Mouse (Mus musculus) kidney, adult 2 months (tissue): ENCODE data around the gene Wdr62. TPM values are rescaled to one million over a fixed set of nuclear protein-coding genes. Genes with fewer than 3 reads are reported as not detected.
A peak's percentile ranks its signal among the peaks of the same experiment; 100 is the strongest.

Experiments used
- DNase-seq: peaks from one replicate; pipeline ENCODE4 v3.0.0; 2021
- H3K27ac ChIP-seq: fragments of 200-500 bp; 2 replicates; pipeline ENCODE4 v1.5.1; 2012; ENCODE audit warnings: low read depth, low read length, control low read depth, inconsistent platforms; ENCODE audit not compliant: insufficient read depth
- H3K27me3 ChIP-seq: fragments of 200-500 bp; replicated peaks from 2 replicates; pipeline ENCODE4 v1.6.1; 2012; ENCODE audit warnings: mild to moderate bottlenecking, moderate library complexity, low read length, inconsistent platforms; ENCODE audit not compliant: control insufficient read depth, insufficient read depth
- H3K36me3 ChIP-seq: fragments of 200-500 bp; 2 replicates; pipeline ENCODE4 v1.6.1; 2012; ENCODE audit warnings: mild to moderate bottlenecking, moderate library complexity, low read length, inconsistent platforms; ENCODE audit not compliant: control insufficient read depth, insufficient read depth
- H3K4me1 ChIP-seq: fragments of 200-500 bp; 2 replicates; pipeline ENCODE4 v1.6.1; 2011; ENCODE audit warnings: low read length; ENCODE audit not compliant: control insufficient read depth, insufficient read depth
- H3K4me3 ChIP-seq: fragments of 200-500 bp; 2 replicates; pipeline ENCODE4 v1.5.1; 2011; ENCODE audit warnings: mild to moderate bottlenecking, low read depth, low read length, control low read depth; ENCODE audit not compliant: insufficient read depth
- CTCF ChIP-seq: fragments of 200-500 bp; conservative IDR thresholded peaks from 2 replicates; pipeline ENCODE4 v1.5.1; 2011; ENCODE audit warnings: low read depth, mild to moderate bottlenecking, control low read depth, low read length, moderate library complexity, mixed read lengths; ENCODE audit not compliant: insufficient read depth, insufficient read length
- POLR2A ChIP-seq: fragments of 200-500 bp; IDR thresholded peaks from one replicate; pipeline ENCODE4 v1.6.1; 2011; ENCODE audit warnings: low read depth, low read length, control low read depth
- WGBS: fragments of 180-500 bp; shearing (Covaris S2); methylation state at CpG from one replicate; pipeline ENCODE4 v1.1.7; 2018; 5-methylcytosine and 5-hydroxymethylcytosine counted together
- polyA plus RNA-seq: library from polyadenylated mRNA; depleted of rRNA; stranded (reverse); fragments of >200 nt; gene quantifications from 2 replicates; pipeline ENCODE4 v1.2.3, GENCODE M21; 2012

Wdr62 gene
- polyA plus RNA-seq, 1 experiment, result 5.8 TPM

- peak overlapping the region; percentile 69; the same call in 1 of the 2 replicates for H3K4me3 ChIP-seq
- no peaks in the 10 kb centered on the region for H3K36me3 ChIP-seq
- no peaks in the 10 kb centered on the region for H3K27me3 ChIP-seq
- 3% methylated on average over 6 of the region's 6 CpGs for WGBS
- DNase-seq, result no peak
- TF ChIP-seq POLR2A (no peak), CTCF (no peak)
- H3K4me1 ChIP-seq, result no peaks in the 10 kb centered on the region
- H3K27ac ChIP-seq, result no peak overlapping the region
Observed at GRCm38 (mm10) chr7:30279536-30279935, 683 bp downstream of the Wdr62 start.

- no peak for TF ChIP-seq POLR2A
- no peak for TF ChIP-seq CTCF
- H3K4me1 ChIP-seq, result no peaks in the 10 kb centered on the region
- WGBS, result 20% methylated on average over 2 of the region's 2 CpGs
- H3K36me3 ChIP-seq, result no peaks in the 10 kb centered on the region
- no peak overlapping the region for H3K4me3 ChIP-seq
- no peaks in the 10 kb centered on the region for H3K27me3 ChIP-seq
- no peak overlapping the region for H3K27ac ChIP-seq
- DNase-seq, result peak; percentile 26
Observed at GRCm38 (mm10) chr7:30278911-30279310, 1.3 kb downstream of the Wdr62 start.

- Histone ChIP-seq H3K36me3 (no peaks in the 10 kb centered on the region), H3K4me3 (no peak overlapping the region), H3K27ac (no peak overlapping the region), H3K27me3 (no peaks in the 10 kb centered on the region), H3K4me1 (no peaks in the 10 kb centered on the region)
- DNase-seq, result no peak
- TF ChIP-seq POLR2A, result no peak
- TF ChIP-seq CTCF, result no peak
- 74% methylated on average over 6 of the region's 6 CpGs for WGBS
Observed at GRCm38 (mm10) chr7:30274383-30274782, 5.8 kb downstream of the Wdr62 start.

- WGBS, result 90% methylated on average over 4 of the region's 4 CpGs
- H3K36me3 ChIP-seq, result no peaks in the 10 kb centered on the region
- H3K27ac ChIP-seq, result no peak overlapping the region
- no peak overlapping the region for H3K4me3 ChIP-seq
- TF ChIP-seq POLR2A (no peak), CTCF (no peak)
- no peaks in the 10 kb centered on the region for H3K27me3 ChIP-seq
- DNase-seq, result no peak
- H3K4me1 ChIP-seq, result no peaks in the 10 kb centered on the region
Observed at GRCm38 (mm10) chr7:30269641-30270040, 10.6 kb downstream of the Wdr62 start.

- no peak for TF ChIP-seq POLR2A
- TF ChIP-seq CTCF, result no peak
- Histone ChIP-seq H3K27me3 (no peaks in the 10 kb centered on the region), H3K4me3 (no peak overlapping the region), H3K36me3 (no peaks in the 10 kb centered on the region), H3K27ac (no peak overlapping the region), H3K4me1 (no peaks in the 10 kb centered on the region)
- DNase-seq, result no peak
- 95% methylated on average over 3 of the region's 3 CpGs for WGBS
Observed at GRCm38 (mm10) chr7:30266780-30267179, 13.4 kb downstream of the Wdr62 start.

- Histone ChIP-seq H3K4me1 (no peaks in the 10 kb centered on the region), H3K27ac (no peak overlapping the region), H3K4me3 (no peak overlapping the region), H3K27me3 (no peaks in the 10 kb centered on the region), H3K36me3 (no peaks in the 10 kb centered on the region)
- DNase-seq, result no peak
- 90% methylated on average over 7 of the region's 7 CpGs for WGBS
- no peak for TF ChIP-seq CTCF
- no peak for TF ChIP-seq POLR2A
Observed at GRCm38 (mm10) chr7:30265935-30266334, 14.3 kb downstream of the Wdr62 start.

GRCm38 (mm10) chr7:30265531-30265930 lies 14.7 kb downstream of the Wdr62 start:
- no peak for DNase-seq
- Histone ChIP-seq H3K4me1 (no peaks in the 10 kb centered on the region), H3K27ac (no peak overlapping the region), H3K27me3 (no peaks in the 10 kb centered on the region), H3K4me3 (no peak overlapping the region), H3K36me3 (no peaks in the 10 kb centered on the region)
- no peak for TF ChIP-seq POLR2A
- TF ChIP-seq CTCF, result no peak
- WGBS, result 92% methylated on average over 5 of the region's 5 CpGs

GRCm38 (mm10) chr7:30265041-30265440 lies 15.2 kb downstream of the Wdr62 start:
- WGBS, result 65% methylated on average over 2 of the region's 2 CpGs
- no peak for DNase-seq
- no peaks in the 10 kb centered on the region for H3K4me1 ChIP-seq

More at GRCm38 (mm10) chr7:30265041-30265440, 15.2 kb downstream of the Wdr62 start:
- no peak overlapping the region for H3K4me3 ChIP-seq
- TF ChIP-seq POLR2A (no peak), CTCF (no peak)
- H3K36me3 ChIP-seq, result no peaks in the 10 kb centered on the region
- H3K27me3 ChIP-seq, result no peaks in the 10 kb centered on the region
- H3K27ac ChIP-seq, result no peak overlapping the region
